Mouse (Mus musculus): ENCODE measurements around the gene Arhgap22. TPM values are rescaled to one million over a fixed set of nuclear protein-coding genes. Genes with fewer than 3 reads are reported as not detected.

Arhgap22 gene
- total RNA-seq, 2 experiments from 2014 or later, result 4.2 to 5.6 TPM

Other genes starting within 250 kb of the Arhgap22 start
- gene Lrrc18, start 222.6 kb upstream of the Arhgap22 start, total RNA-seq (2021), result under 1 TPM; 0.34 to 0.52 TPM
- 1 to 10 TPM; 1.2 to 2.7 TPM for gene Wdfy4, start 28.5 kb upstream of the Arhgap22 start, total RNA-seq (2021)
- 100 to 1,000 TPM; 205 to 224 TPM for gene Mapk8, start 233.1 kb downstream of the Arhgap22 start, total RNA-seq (2021)

Measured in left cerebral cortex, postnatal 4 days (tissue).